In the genomic region with DNA sequence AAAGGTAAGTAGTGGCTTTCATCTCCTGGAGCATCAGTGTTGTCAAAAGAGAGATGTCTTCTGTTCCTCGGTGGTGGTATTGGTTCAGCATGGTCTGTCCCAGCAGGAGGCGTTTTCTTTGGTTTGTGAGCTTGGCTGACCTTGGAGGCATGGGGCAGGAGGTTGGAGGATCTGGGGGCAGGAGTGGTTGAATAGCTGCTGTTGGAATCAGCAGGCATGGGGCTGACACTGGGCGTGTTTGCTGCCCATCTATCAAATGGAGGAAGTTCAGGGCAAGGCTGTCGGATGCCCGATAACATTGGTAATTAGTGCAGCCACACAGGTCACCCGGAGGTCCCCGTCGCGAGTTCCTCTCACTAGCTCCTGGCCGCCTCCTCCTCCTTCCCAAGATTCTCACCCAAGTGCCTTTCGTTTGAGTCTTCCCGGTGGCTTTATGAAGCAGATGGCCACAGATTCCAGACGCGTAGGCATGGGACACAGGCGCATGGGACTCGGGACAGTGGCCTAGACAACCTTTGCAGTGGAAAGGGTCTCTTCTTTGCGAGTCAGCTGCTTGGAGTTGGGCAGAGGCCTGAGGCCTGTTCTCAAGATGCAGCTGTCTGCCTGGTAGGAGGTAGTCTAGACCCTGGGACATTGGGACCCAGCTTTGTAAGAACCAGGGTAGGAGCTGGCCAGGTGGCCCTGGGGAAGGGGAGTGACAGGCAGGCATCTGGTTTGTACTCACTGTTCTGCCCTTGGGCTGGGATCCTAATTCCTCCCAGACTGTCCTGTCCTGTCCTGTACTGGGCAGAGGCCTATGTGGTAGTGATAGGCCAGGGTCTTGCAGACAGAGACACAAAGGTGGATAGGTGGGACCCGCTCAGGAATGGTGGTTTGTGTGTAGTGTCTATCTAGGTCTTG, we compare ENCODE assay signal across 9 mouse cellular contexts. TPM values are rescaled to one million over a fixed set of nuclear protein-coding genes. Genes with fewer than 3 reads are reported as not detected.
DNase-seq lines count a peak whose midpoint lies in the region; ATAC-seq and TF ChIP-seq lines count a peak whose summit lies in the region.
"Had no signal": no experiment of that assay in that cellular context is flagged by ENCODE, and none has a peak within 500 bp of the region (broad histone marks: within the 10 kb centered on the region; RNA-seq: fewer than 3 reads in every experiment).

No protein-coding gene starts in this region.

- no peaks in the 10 kb centered on the region for H3K9me3 ChIP-seq in liver, postnatal 0 days (ENCODE audit: low read length)
- no peaks in the 10 kb centered on the region for H3K9me3 ChIP-seq in heart, embryonic 12.5 days (replicated peaks)
- H3K9me3 ChIP-seq in kidney, postnatal 0 days (replicated peaks; ENCODE audit: low read length): no peaks in the 10 kb centered on the region
- H3K9me3 ChIP-seq in midbrain, embryonic 16.5 days (replicated peaks; ENCODE audit: control insufficient read depth, low read length, poor library complexity, severe bottlenecking): no peaks in the 10 kb centered on the region

- H3K79me2 ChIP-seq in liver, adult 2 months (ENCODE audit: control insufficient read depth, insufficient read depth, low read length): no peaks in the 10 kb centered on the region

- no peak overlapping the region for H3K9ac ChIP-seq in liver, adult 2 months (ENCODE audit: low read depth, low read length)
- no peak overlapping the region for H3K9ac ChIP-seq in liver, postnatal 0 days (replicated peaks)
- H3K9ac ChIP-seq in heart, embryonic 12.5 days: peak overlapping the region; percentile 77; the same call in 1 of the 2 replicates
- H3K9ac ChIP-seq in kidney, postnatal 0 days (ENCODE audit: low read depth, low read length): no peak overlapping the region
- H3K9ac ChIP-seq in midbrain, embryonic 16.5 days (ENCODE audit: low read depth, low read length): peak overlapping the region; percentile 74

- no peak overlapping the region for H3K27ac ChIP-seq in liver, adult 2 months (replicated peaks; ENCODE audit: insufficient read depth, low read depth, low read length)
- H3K27ac ChIP-seq in liver, postnatal 0 days (ENCODE audit: low read depth): no peak overlapping the region
- H3K27ac ChIP-seq in heart, embryonic 12.5 days (ENCODE audit: poor library complexity, severe bottlenecking): no peak overlapping the region
- no peak overlapping the region for H3K27ac ChIP-seq in kidney, postnatal 0 days
- no peak overlapping the region for H3K27ac ChIP-seq in midbrain, embryonic 16.5 days (ENCODE audit: low read length)

- H3K4me1 ChIP-seq in liver, adult 2 months (ENCODE audit: control insufficient read depth, insufficient read depth, low read length): 0 out of 2 replicates have a peak, but pooled peaks cover 4% of the 10 kb centered on the region
- H3K4me1 ChIP-seq in liver, postnatal 0 days (ENCODE audit: insufficient read depth): peaks cover 11% of the 10 kb centered on the region
- peaks cover 84% of the 10 kb centered on the region for H3K4me1 ChIP-seq in heart, embryonic 12.5 days (replicated peaks)
- H3K4me1 ChIP-seq in kidney, postnatal 0 days (replicated peaks; ENCODE audit: insufficient read depth, low read length): peaks cover 41% of the 10 kb centered on the region
- H3K4me1 ChIP-seq in midbrain, embryonic 16.5 days (ENCODE audit: control insufficient read depth, insufficient read depth, low read length): peaks cover 55% of the 10 kb centered on the region

- no peaks in the 10 kb centered on the region for H3K36me3 ChIP-seq in liver, adult 2 months (ENCODE audit: control insufficient read depth, insufficient read depth, low read length)
- H3K36me3 ChIP-seq in liver, postnatal 0 days (replicated peaks; ENCODE audit: insufficient read depth, low read length): no peaks in the 10 kb centered on the region
- no peaks in the 10 kb centered on the region for H3K36me3 ChIP-seq in heart, embryonic 12.5 days
- H3K36me3 ChIP-seq in kidney, postnatal 0 days (ENCODE audit: insufficient read depth, low read length): no peaks in the 10 kb centered on the region
- H3K36me3 ChIP-seq in midbrain, embryonic 16.5 days (ENCODE audit: control insufficient read depth, insufficient read depth, low read length): no peaks in the 10 kb centered on the region

- WGBS in liver, adult 2 months: 86% methylated on average over 18 of the region's 18 CpGs
- 37% methylated on average over 18 of the region's 18 CpGs for WGBS in liver, postnatal 0 days (ENCODE audit: insufficient replicate concordance)
- WGBS in heart, embryonic 12.5 days: 43% methylated on average over 18 of the region's 18 CpGs
- 28% methylated on average over 18 of the region's 18 CpGs for WGBS in kidney, postnatal 0 days
- 36% methylated on average over 18 of the region's 18 CpGs for WGBS in midbrain, embryonic 16.5 days

- H3K27me3 ChIP-seq in liver, adult 2 months (ENCODE audit: control insufficient read depth, insufficient read depth, low read length): peaks cover 4% of the 10 kb centered on the region
- peaks cover 47% of the 10 kb centered on the region for H3K27me3 ChIP-seq in liver, postnatal 0 days (ENCODE audit: insufficient read depth, low read length)
- peaks cover 21% of the 10 kb centered on the region for H3K27me3 ChIP-seq in heart, embryonic 12.5 days (replicated peaks)
- peaks cover 5% of the 10 kb centered on the region; the same call in 1 of the 2 replicates for H3K27me3 ChIP-seq in kidney, postnatal 0 days (ENCODE audit: insufficient read depth, low read length)
- H3K27me3 ChIP-seq in midbrain, embryonic 16.5 days (ENCODE audit: control insufficient read depth, insufficient read depth, low read depth, low read length): peaks cover 14% of the 10 kb centered on the region; the same call in 1 of the 2 replicates

- no peak for DNase-seq in liver, adult 2 months (ENCODE audit: extremely low read depth, low read depth, low spot score)
- DNase-seq in liver, postnatal 0 days: no peak
- DNase-seq in kidney, postnatal 0 days (ENCODE audit: low spot score): peak; percentile 40
- DNase-seq in yolk sac, embryonic 10.5 days (ENCODE audit: low spot score): no peak
- no peak for DNase-seq in urinary bladder, postnatal 25 days (ENCODE audit: low spot score)

- no peak for TF ChIP-seq POLR2A in liver, adult 2 months (IDR thresholded peaks at IDR 0.05; ENCODE audit: extremely low read depth, insufficient read depth, low read length)

- ATAC-seq in liver, postnatal 0 days: no peak
- no peak for ATAC-seq in heart, embryonic 12.5 days (ENCODE audit: insufficient number of reproducible peaks, low FRiP score)
- no peak for ATAC-seq in kidney, postnatal 0 days (replicated peaks; ENCODE audit: low FRiP score, low read depth)
- ATAC-seq in midbrain, embryonic 16.5 days: no peak
- no peak for ATAC-seq in megakaryocyte-erythroid progenitor cell, adult 5-6 weeks (replicated peaks; ENCODE audit: low FRiP score, low TSS enrichment, poor library complexity, severe bottlenecking)

- TF ChIP-seq EP300 in liver, postnatal 0 days (IDR thresholded peaks at IDR 0.05; ENCODE audit: low read depth): no peak

- H3K4me2 ChIP-seq in liver, postnatal 0 days (ENCODE audit: low read depth, low read length): no peak overlapping the region; the same call in 1 of the 2 replicates
- H3K4me2 ChIP-seq in heart, embryonic 12.5 days: peak overlapping the region; percentile 99
- H3K4me2 ChIP-seq in kidney, postnatal 0 days (ENCODE audit: low read length): peak overlapping the region; percentile 95
- H3K4me2 ChIP-seq in midbrain, embryonic 16.5 days (ENCODE audit: low read length): peak overlapping the region; percentile 86

- peak overlapping the region; percentile 11; the same call in 1 of the 2 replicates for H3K4me3 ChIP-seq in liver, adult 2 months (ENCODE audit: insufficient read depth, low read depth, low read length)
- no peak overlapping the region for H3K4me3 ChIP-seq in liver, postnatal 0 days (ENCODE audit: low read depth, low read length)
- peak overlapping the region; percentile 73 for H3K4me3 ChIP-seq in heart, embryonic 12.5 days
- H3K4me3 ChIP-seq in kidney, postnatal 0 days (replicated peaks; ENCODE audit: low read depth, low read length): peak overlapping the region; percentile 59
- H3K4me3 ChIP-seq in midbrain, embryonic 16.5 days (ENCODE audit: low read depth, low read length): peak overlapping the region; percentile 68

- TF ChIP-seq CTCF in liver, adult 2 months (IDR thresholded peaks at IDR 0.05; ENCODE audit: low read depth, low read length): no peak
- TF ChIP-seq CTCF in liver, postnatal 0 days (IDR thresholded peaks at IDR 0.05; ENCODE audit: low read depth): no peak
- TF ChIP-seq CTCF in kidney, postnatal 0 days (IDR thresholded peaks at IDR 0.05; ENCODE audit: low read depth): no peak; the same call in 1 of the 2 replicates

RNA-seq across cellular contexts. Expression of gene Gse1, which starts 2.7 kb away (rescaled TPM):
- total RNA-seq in liver, adult 2 months (2014; rRNA removed): 2.6 and 3.6 TPM in 2 replicates
- polyA plus RNA-seq in liver, adult 2 months (2012; rRNA removed): 8.5 and 10.0 TPM in 2 replicates
- 7.1 and 7.7 TPM in 2 replicates for polyA plus RNA-seq in liver, postnatal 0 days (2015; fragmentation: Nextera tagmentation; extraction: Ambion mirVana)
- 14.0 and 15.3 TPM in 2 replicates for polyA plus RNA-seq in heart, embryonic 12.5 days (2016; fragmentation: Nextera tagmentation; extraction: Ambion mirVana)
- 5.9 and 8.4 TPM in 2 replicates for polyA plus RNA-seq in kidney, postnatal 0 days (2015; fragmentation: Nextera tagmentation; extraction: Ambion mirVana)
- 13.3 and 17.6 TPM in 2 replicates for polyA plus RNA-seq in midbrain, embryonic 16.5 days (2015; fragmentation: Nextera tagmentation; extraction: Ambion mirVana)
- 80.6 and 84.3 TPM in 2 replicates for total RNA-seq in megakaryocyte-erythroid progenitor cell, adult 5-6 weeks (2014; fragmentation: Nextera tagmentation)
- total RNA-seq in megakaryocyte-erythroid progenitor cell, adult 5-6 weeks (2017): 21.8 and 27.2 TPM in 2 replicates

RNA-seq across cellular contexts. Expression of gene Fam92b, which starts 53.7 kb away (rescaled TPM):
- not detected in 2 replicates for total RNA-seq in liver, adult 2 months (2014; rRNA removed)
- polyA plus RNA-seq in liver, adult 2 months (2012; rRNA removed): not detected in 2 replicates
- not detected in 2 replicates for polyA plus RNA-seq in liver, postnatal 0 days (2015; fragmentation: Nextera tagmentation; extraction: Ambion mirVana)
- not detected in 2 replicates for polyA plus RNA-seq in heart, embryonic 12.5 days (2016; fragmentation: Nextera tagmentation; extraction: Ambion mirVana)
- polyA plus RNA-seq in kidney, postnatal 0 days (2015; fragmentation: Nextera tagmentation; extraction: Ambion mirVana): not detected in 2 replicates
- polyA plus RNA-seq in midbrain, embryonic 16.5 days (2015; fragmentation: Nextera tagmentation; extraction: Ambion mirVana): 2.1 and 2.4 TPM in 2 replicates
- not detected in 2 replicates for total RNA-seq in megakaryocyte-erythroid progenitor cell, adult 5-6 weeks (2014; fragmentation: Nextera tagmentation)
- not detected in 2 replicates for total RNA-seq in megakaryocyte-erythroid progenitor cell, adult 5-6 weeks (2017)
- total RNA-seq: heart, postnatal 14 days had no signal

Comparison
In these comparisons a context has a peak if more than half of its experiments do, and no peak if none do; other contexts are left out.
1. H3K9ac ChIP-seq: peak in heart, embryonic 12.5 days (single experiment) and midbrain, embryonic 16.5 days (single experiment); none in liver, adult 2 months (single experiment), liver, postnatal 0 days (single experiment) and kidney, postnatal 0 days (single experiment).